Mouse (Mus musculus) thymus, adult 2 months (tissue): ENCODE data around the gene Mrto4.
"Not testable (repeated sequence)": the region's sequence is repeated elsewhere in the genome, so short reads cannot be mapped to it uniquely, and the experiment has no call there.

Experiments used
- CTCF ChIP-seq: fragments of 200-500 bp; IDR thresholded peaks from 2 replicates; pipeline ENCODE4 v1.5.1; 2012; ENCODE audit warnings: mild to moderate bottlenecking, control low read depth, low read length, moderate library complexity, borderline replicate concordance; ENCODE audit not compliant: control insufficient read depth, poor library complexity, insufficient read depth; ENCODE audit errors: extremely low read depth
- POLR2A ChIP-seq: fragments of 200-500 bp; IDR thresholded peaks from 2 replicates; pipeline ENCODE4 v1.6.1; 2012; ENCODE audit warnings: mild to moderate bottlenecking, low read length, control low read depth, moderate library complexity; ENCODE audit not compliant: control insufficient read depth, poor library complexity, insufficient read depth; ENCODE audit errors: extremely low read depth

DNA sequence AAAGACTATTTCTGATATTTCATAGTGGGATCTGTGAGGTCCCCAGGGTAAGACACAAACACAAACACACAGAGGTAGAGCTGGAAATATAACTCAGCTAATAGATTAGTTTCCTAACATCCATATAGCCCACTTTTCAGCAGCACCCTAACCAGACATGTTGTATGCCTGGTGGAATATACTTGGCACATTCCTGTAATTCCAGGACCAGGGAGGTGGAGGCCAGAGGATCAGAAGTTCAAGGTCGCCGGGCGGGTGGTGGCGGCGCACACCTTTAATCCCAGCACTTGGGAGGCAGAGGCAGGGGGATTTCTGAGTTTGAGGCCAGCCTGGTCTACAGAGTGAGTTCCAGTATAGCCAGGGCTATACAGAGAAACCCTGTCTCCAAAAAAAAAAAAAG lies 33.5 kb upstream of the Mrto4 start:
- TF ChIP-seq CTCF, POLR2A: not testable (repeated sequence)
